In genomic region chr2:155775685-155776263, GRCm38 (mm10) we compare ENCODE assay signal across 9 mouse cellular contexts. TPM values are rescaled to one million over a fixed set of nuclear protein-coding genes. Genes with fewer than 3 reads are reported as not detected.
A peak's percentile ranks its signal among the peaks of the same experiment; 100 is the strongest.
DNase-seq lines count a peak whose midpoint lies in the region; ATAC-seq lines count a peak whose summit lies in the region.
"Had no signal": no experiment of that assay in that cellular context is flagged by ENCODE, and none has a peak within 500 bp of the region (broad histone marks: within the 10 kb centered on the region; RNA-seq: fewer than 3 reads in every experiment).

No protein-coding gene starts in this region.

- peak; percentile 50 for DNase-seq in CD4-positive, CD25-positive, alpha-beta regulatory T cell, adult 2 months (ENCODE audit: low read depth, low spot score)
- peak; percentile 44 to 63 for DNase-seq in cerebellum, postnatal 4 days (ENCODE audit: low spot score in 2 of 2)
- peak; percentile 77 for DNase-seq in gastrocnemius, postnatal 10 days
- DNase-seq in limb, embryonic 10.5 days (ENCODE audit: low spot score) = peak; percentile 89
- DNase-seq in mesoderm, embryonic 11.5 days (ENCODE audit: low read depth, low spot score) = peak; percentile 56
- peak; percentile 54 for DNase-seq in right cerebral cortex, postnatal 4 days

- H3K27ac ChIP-seq in intestine, embryonic 15.5 days = no peak overlapping the region
- no peak overlapping the region for H3K27ac ChIP-seq in limb, embryonic 10.5 days
- H3K27ac ChIP-seq: macrophage had no signal

- peak overlapping the region; percentile 55 for H3K4me3 ChIP-seq in intestine, embryonic 15.5 days (replicated peaks)
- H3K4me3 ChIP-seq in limb, embryonic 10.5 days = peak overlapping the region; percentile 63

- ATAC-seq in CD4-positive, CD25-positive, alpha-beta regulatory T cell, adult 4 months = no peak
- peak; percentile 89 for ATAC-seq in intestine, embryonic 15.5 days

- no peaks in the 10 kb centered on the region for H3K9me3 ChIP-seq in intestine, embryonic 15.5 days
- H3K9me3 ChIP-seq in limb, embryonic 10.5 days (replicated peaks) = no peaks in the 10 kb centered on the region

- H3K27me3 ChIP-seq in intestine, embryonic 15.5 days (replicated peaks) = peaks cover 27% of the 10 kb centered on the region
- H3K27me3 ChIP-seq in limb, embryonic 10.5 days (ENCODE audit: low read depth, poor library complexity, severe bottlenecking) = peaks cover 67% of the 10 kb centered on the region

- 0 out of 2 replicates have a peak overlapping the region, but pooled peaks have one; percentile 5 for H3K9ac ChIP-seq in intestine, embryonic 15.5 days

- 1% methylated on average over 41 of the region's 44 CpGs for WGBS in intestine, embryonic 15.5 days
- 4% methylated on average over 44 of the region's 44 CpGs for WGBS in limb, embryonic 10.5 days

- H3K4me1 ChIP-seq in intestine, embryonic 15.5 days (replicated peaks) = peaks cover 5% of the 10 kb centered on the region
- H3K4me1 ChIP-seq in limb, embryonic 10.5 days = peaks cover 10% of the 10 kb centered on the region

- H3K4me2 ChIP-seq in intestine, embryonic 15.5 days (replicated peaks) = peak overlapping the region; percentile 97

- no peaks in the 10 kb centered on the region for H3K36me3 ChIP-seq in intestine, embryonic 15.5 days
- no peaks in the 10 kb centered on the region for H3K36me3 ChIP-seq in limb, embryonic 10.5 days

RNA-seq across cellular contexts. Expression of gene Mmp24, which starts 0.6 kb away (rescaled TPM):
- not detected for polyA plus RNA-seq in CD4-positive, CD25-positive, alpha-beta regulatory T cell, adult 4 months (2017; shearing (Covaris generic))
- total RNA-seq in gastrocnemius, postnatal 10 days (2021) = under 1 TPM in 1 of 2 experiments, not detected in 1; 0.11 TPM
- 0.24 and 0.37 TPM in 2 replicates for polyA plus RNA-seq in intestine, embryonic 15.5 days (2015; fragmentation: Nextera tagmentation; extraction: Ambion mirVana)
- polyA plus RNA-seq in limb, embryonic 10.5 days (2016; fragmentation: Nextera tagmentation; extraction: Ambion mirVana) = 0.05 TPM in 1 of 2 replicates, not detected in the other

RNA-seq across cellular contexts. Expression of gene Procr, which starts 24.9 kb away (rescaled TPM):
- polyA plus RNA-seq in CD4-positive, CD25-positive, alpha-beta regulatory T cell, adult 4 months (2017; shearing (Covaris generic)) = not detected
- 10 to 100 TPM; 11.7 to 11.9 TPM for total RNA-seq in gastrocnemius, postnatal 10 days (2021)
- 20.2 and 20.4 TPM in 2 replicates for polyA plus RNA-seq in intestine, embryonic 15.5 days (2015; fragmentation: Nextera tagmentation; extraction: Ambion mirVana)
- polyA plus RNA-seq in limb, embryonic 10.5 days (2016; fragmentation: Nextera tagmentation; extraction: Ambion mirVana) = 0.87 and 1.9 TPM in 2 replicates

RNA-seq across cellular contexts. Expression of gene Gm17581, which starts 40.1 kb away (rescaled TPM):
- not detected for polyA plus RNA-seq in CD4-positive, CD25-positive, alpha-beta regulatory T cell, adult 4 months (2017; shearing (Covaris generic))
- not detected for total RNA-seq in gastrocnemius, postnatal 10 days (2021)
- not detected in 2 replicates for polyA plus RNA-seq in intestine, embryonic 15.5 days (2015; fragmentation: Nextera tagmentation; extraction: Ambion mirVana)
- not detected in 2 replicates for polyA plus RNA-seq in limb, embryonic 10.5 days (2016; fragmentation: Nextera tagmentation; extraction: Ambion mirVana)
- polyA plus RNA-seq: macrophage had no signal

RNA-seq across cellular contexts. Expression of gene BC029722, which starts 43.5 kb away (rescaled TPM):
- 10 to 100 TPM; 12.8 to 16.5 TPM for polyA plus RNA-seq in CD4-positive, CD25-positive, alpha-beta regulatory T cell, adult 4 months (2017; shearing (Covaris generic))
- total RNA-seq in gastrocnemius, postnatal 10 days (2021) = 10 to 100 TPM; 14.3 to 16.9 TPM
- 22.0 and 24.1 TPM in 2 replicates for polyA plus RNA-seq in intestine, embryonic 15.5 days (2015; fragmentation: Nextera tagmentation; extraction: Ambion mirVana)
- 8.0 and 8.2 TPM in 2 replicates for polyA plus RNA-seq in limb, embryonic 10.5 days (2016; fragmentation: Nextera tagmentation; extraction: Ambion mirVana)

RNA-seq across cellular contexts. Expression of gene Edem2, which starts 46.5 kb away (rescaled TPM):
- polyA plus RNA-seq in CD4-positive, CD25-positive, alpha-beta regulatory T cell, adult 4 months (2017; shearing (Covaris generic)) = 10 to 100 TPM; 44.7 to 59.3 TPM
- 1 to 10 TPM; 7.2 to 9.0 TPM for total RNA-seq in gastrocnemius, postnatal 10 days (2021)
- polyA plus RNA-seq in intestine, embryonic 15.5 days (2015; fragmentation: Nextera tagmentation; extraction: Ambion mirVana) = 60.5 and 92.0 TPM in 2 replicates
- 22.1 and 26.6 TPM in 2 replicates for polyA plus RNA-seq in limb, embryonic 10.5 days (2016; fragmentation: Nextera tagmentation; extraction: Ambion mirVana)
